Mouse (Mus musculus): ENCODE measurements at regions not wholly inside any gene's neighbourhood (a gene's known extent, or its start where the extent isn't known, plus 50 kb on each side); places are given as distances from the start of the nearest gene placed in this dataset.

- no peak overlapping the region for H3K4me2 ChIP-seq (ENCODE audit: low read depth, low read length)
- ATAC-seq (ENCODE audit: low read depth) (no peak), DNase-seq (ENCODE audit: low spot score) (no peak)
- no peak overlapping the region for H3K4me3 ChIP-seq (ENCODE audit: low read depth, low read length)
- no peaks in the 10 kb centered on the region for H3K4me1 ChIP-seq (ENCODE audit: control insufficient read depth, insufficient read depth, low read length)
- no peak overlapping the region for H3K9ac ChIP-seq (ENCODE audit: low read depth, low read length)
- H3K36me3 ChIP-seq (ENCODE audit: control insufficient read depth, insufficient read depth, low read length), result no peaks in the 10 kb centered on the region
- 63% methylated on average over 6 of the region's 6 CpGs for WGBS
- no peaks in the 10 kb centered on the region for H3K27me3 ChIP-seq (replicated peaks; ENCODE audit: control insufficient read depth, insufficient read depth, low read length)
- no peaks in the 10 kb centered on the region for H3K9me3 ChIP-seq (ENCODE audit: control insufficient read depth, low read length)
- no peak overlapping the region for H3K27ac ChIP-seq (replicated peaks; ENCODE audit: low read depth, low read length)
Measured at GRCm38 (mm10) chr3:147583697-147584315, 731.6 kb downstream of the Ttll7 start.

DNA sequence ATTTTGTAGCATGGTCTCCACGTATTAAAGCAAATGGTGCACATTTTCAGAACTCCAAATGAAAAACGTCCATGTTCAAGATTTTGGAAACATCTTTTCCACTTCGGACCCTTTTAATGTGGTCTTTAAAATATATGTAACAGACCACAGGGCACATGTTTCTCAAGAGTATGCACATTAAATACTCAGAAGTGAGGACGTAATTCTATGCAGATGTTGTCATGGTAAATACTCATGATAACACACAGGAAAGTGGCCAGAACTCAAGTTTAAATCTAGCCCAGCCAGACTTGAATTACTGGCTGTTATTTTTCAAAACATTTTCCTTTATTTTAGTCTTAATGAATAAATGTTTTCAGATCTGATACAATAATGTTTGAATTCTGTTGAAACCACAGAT, 719.7 kb downstream of the Ttll7 start:
- peak; percentile 88 for DNase-seq (ENCODE audit: low spot score)

GRCm38 (mm10) chr3:147545329-147546006, 693.3 kb downstream of the Ttll7 start:
- ATAC-seq (ENCODE audit: low read depth) (no peak), DNase-seq (ENCODE audit: low spot score) (peak; percentile 11)
- Histone ChIP-seq H3K36me3 (ENCODE audit: control insufficient read depth, insufficient read depth, low read length) (no peaks in the 10 kb centered on the region), H3K27ac (replicated peaks; ENCODE audit: low read depth, low read length) (no peak overlapping the region), H3K9ac (ENCODE audit: low read depth, low read length) (no peak overlapping the region), H3K4me3 (ENCODE audit: low read depth, low read length) (no peak overlapping the region), H3K27me3 (replicated peaks; ENCODE audit: control insufficient read depth, insufficient read depth, low read length) (no peaks in the 10 kb centered on the region), H3K4me1 (ENCODE audit: control insufficient read depth, insufficient read depth, low read length) (no peaks in the 10 kb centered on the region), H3K4me2 (ENCODE audit: low read depth, low read length) (no peak overlapping the region), H3K9me3 (ENCODE audit: control insufficient read depth, low read length) (no peaks in the 10 kb centered on the region)
- WGBS, result 38% methylated on average over 6 of the region's 6 CpGs

More for the DNA sequence above, 719.7 kb downstream of the Ttll7 start:
- Histone ChIP-seq H3K4me2 (ENCODE audit: low read depth, low read length) (no peak overlapping the region), H3K36me3 (ENCODE audit: control insufficient read depth, insufficient read depth, low read length) (no peaks in the 10 kb centered on the region), H3K9ac (ENCODE audit: low read depth, low read length) (no peak overlapping the region), H3K4me1 (ENCODE audit: control insufficient read depth, insufficient read depth, low read length) (no peaks in the 10 kb centered on the region; the same call in 1 of the 2 replicates), H3K27me3 (replicated peaks; ENCODE audit: control insufficient read depth, insufficient read depth, low read length) (no peaks in the 10 kb centered on the region), H3K27ac (replicated peaks; ENCODE audit: low read depth, low read length) (0 out of 2 replicates have a peak overlapping the region, but pooled peaks have one; percentile 33), H3K9me3 (ENCODE audit: control insufficient read depth, low read length) (no peaks in the 10 kb centered on the region), H3K4me3 (ENCODE audit: low read depth, low read length) (no peak overlapping the region)
- 37% methylated on average over 4 of the region's 4 CpGs for WGBS
- no peak for ATAC-seq (ENCODE audit: low read depth)

- peak; percentile 70 for DNase-seq (ENCODE audit: low spot score)
- H3K27me3 ChIP-seq (replicated peaks; ENCODE audit: control insufficient read depth, insufficient read depth, low read length), result no peaks in the 10 kb centered on the region
- WGBS, result 77% methylated on average over 4 of the region's 4 CpGs
Measured at GRCm38 (mm10) chr3:147542285-147542684, 690.1 kb downstream of the Ttll7 start.

GRCm38 (mm10) chr3:147537584-147537983, 685.4 kb downstream of the Ttll7 start:
- Histone ChIP-seq H3K4me1 (ENCODE audit: control insufficient read depth, insufficient read depth, low read length) (peaks cover 3% of the 10 kb centered on the region; the same call in 1 of the 2 replicates), H3K9ac (ENCODE audit: low read depth, low read length) (no peak overlapping the region), H3K9me3 (ENCODE audit: control insufficient read depth, low read length) (no peaks in the 10 kb centered on the region), H3K27ac (replicated peaks; ENCODE audit: low read depth, low read length) (no peak overlapping the region), H3K4me2 (ENCODE audit: low read depth, low read length) (no peak overlapping the region), H3K4me3 (ENCODE audit: low read depth, low read length) (no peak overlapping the region), H3K27me3 (replicated peaks; ENCODE audit: control insufficient read depth, insufficient read depth, low read length) (no peaks in the 10 kb centered on the region), H3K36me3 (ENCODE audit: control insufficient read depth, insufficient read depth, low read length) (no peaks in the 10 kb centered on the region)
- DNase-seq (ENCODE audit: low spot score) (no peak), ATAC-seq (ENCODE audit: low read depth) (no peak)

More at GRCm38 (mm10) chr3:147542285-147542684, 690.1 kb downstream of the Ttll7 start:
- no peaks in the 10 kb centered on the region for H3K36me3 ChIP-seq (ENCODE audit: control insufficient read depth, insufficient read depth, low read length)
- H3K4me3 ChIP-seq (ENCODE audit: low read depth, low read length), result no peak overlapping the region
- no peak overlapping the region for H3K9ac ChIP-seq (ENCODE audit: low read depth, low read length)
- H3K4me2 ChIP-seq (ENCODE audit: low read depth, low read length), result no peak overlapping the region
- ATAC-seq (ENCODE audit: low read depth), result no peak
- H3K9me3 ChIP-seq (ENCODE audit: control insufficient read depth, low read length), result no peaks in the 10 kb centered on the region
- peaks cover 3% of the 10 kb centered on the region; the same call in 1 of the 2 replicates for H3K4me1 ChIP-seq (ENCODE audit: control insufficient read depth, insufficient read depth, low read length)
- H3K27ac ChIP-seq (replicated peaks; ENCODE audit: low read depth, low read length), result no peak overlapping the region

- no peak overlapping the region for H3K9ac ChIP-seq (ENCODE audit: low read depth, low read length)
- no peaks in the 10 kb centered on the region for H3K27me3 ChIP-seq (replicated peaks; ENCODE audit: control insufficient read depth, insufficient read depth, low read length)
- H3K4me1 ChIP-seq (ENCODE audit: control insufficient read depth, insufficient read depth, low read length), result no peaks in the 10 kb centered on the region
- 51% methylated on average over 2 of the region's 2 CpGs for WGBS
- ATAC-seq (ENCODE audit: low read depth) (no peak), DNase-seq (ENCODE audit: low spot score) (no peak)
- H3K27ac ChIP-seq (replicated peaks; ENCODE audit: low read depth, low read length), result no peak overlapping the region
- no peaks in the 10 kb centered on the region for H3K9me3 ChIP-seq (ENCODE audit: control insufficient read depth, low read length)
- H3K4me2 ChIP-seq (ENCODE audit: low read depth, low read length), result no peak overlapping the region
- H3K4me3 ChIP-seq (ENCODE audit: low read depth, low read length), result no peak overlapping the region
- no peaks in the 10 kb centered on the region for H3K36me3 ChIP-seq (ENCODE audit: control insufficient read depth, insufficient read depth, low read length)
Measured at GRCm38 (mm10) chr3:147532196-147532595, 680.0 kb downstream of the Ttll7 start.

- Histone ChIP-seq H3K27ac (replicated peaks; ENCODE audit: low read depth, low read length) (no peak overlapping the region), H3K9ac (ENCODE audit: low read depth, low read length) (no peak overlapping the region), H3K4me2 (ENCODE audit: low read depth, low read length) (no peak overlapping the region), H3K4me1 (ENCODE audit: control insufficient read depth, insufficient read depth, low read length) (no peaks in the 10 kb centered on the region), H3K27me3 (replicated peaks; ENCODE audit: control insufficient read depth, insufficient read depth, low read length) (no peaks in the 10 kb centered on the region), H3K36me3 (ENCODE audit: control insufficient read depth, insufficient read depth, low read length) (no peaks in the 10 kb centered on the region), H3K4me3 (ENCODE audit: low read depth, low read length) (no peak overlapping the region), H3K9me3 (ENCODE audit: control insufficient read depth, low read length) (no peaks in the 10 kb centered on the region)
- ATAC-seq (ENCODE audit: low read depth) (peak; percentile 60; the same call in 1 of the 2 replicates), DNase-seq (ENCODE audit: low spot score) (peak; percentile 81)
- WGBS, result 34% methylated on average over 6 of the region's 6 CpGs
Measured at GRCm38 (mm10) chr3:147531608-147532180, 679.5 kb downstream of the Ttll7 start.

All from embryonic facial prominence, embryonic 14.5 days (tissue).